Mouse (Mus musculus): ENCODE data around the gene Fgfr2.

Gene Fgfr2

DNA sequence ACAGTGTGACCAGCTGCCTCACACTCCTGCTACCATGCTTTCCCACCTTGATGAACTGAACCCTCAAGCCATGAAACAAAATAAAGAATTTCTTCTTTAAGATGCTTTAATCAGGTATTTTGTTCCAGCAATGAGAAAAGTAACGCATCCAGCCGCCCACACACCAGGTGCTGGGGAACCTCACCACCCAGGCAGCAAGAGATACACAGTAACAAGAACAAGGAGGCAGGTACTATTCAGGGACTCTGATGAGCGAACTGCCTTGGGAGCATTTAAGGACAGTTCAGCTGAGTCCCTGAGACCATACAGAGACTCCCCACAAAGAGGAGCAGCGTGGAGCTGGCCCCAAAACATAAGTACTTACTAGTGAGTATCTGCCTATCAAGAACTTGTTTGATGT, 1016.3 kb downstream of the Fgfr2 start:
- DNase-seq, result no peak

DNA sequence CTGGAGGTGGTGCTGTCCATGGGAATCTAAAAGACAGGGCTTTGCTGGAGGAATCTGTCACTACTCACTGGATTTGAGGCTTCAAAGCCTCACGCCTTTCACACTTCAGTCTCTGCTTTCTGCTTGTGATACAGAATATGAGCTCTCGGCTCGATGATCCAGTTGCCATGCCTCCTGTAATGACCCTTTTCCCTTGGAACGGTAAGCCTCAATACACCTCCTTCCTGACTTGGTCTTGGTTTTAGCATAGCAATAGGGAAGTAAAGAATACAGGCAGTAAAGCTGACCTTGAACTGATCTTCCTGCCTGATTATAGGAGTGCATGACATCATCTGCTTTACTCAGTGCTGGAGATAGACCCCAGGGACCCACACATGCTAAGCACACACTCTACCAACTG, 1017.8 kb downstream of the Fgfr2 start:
- no peak for DNase-seq

DNA sequence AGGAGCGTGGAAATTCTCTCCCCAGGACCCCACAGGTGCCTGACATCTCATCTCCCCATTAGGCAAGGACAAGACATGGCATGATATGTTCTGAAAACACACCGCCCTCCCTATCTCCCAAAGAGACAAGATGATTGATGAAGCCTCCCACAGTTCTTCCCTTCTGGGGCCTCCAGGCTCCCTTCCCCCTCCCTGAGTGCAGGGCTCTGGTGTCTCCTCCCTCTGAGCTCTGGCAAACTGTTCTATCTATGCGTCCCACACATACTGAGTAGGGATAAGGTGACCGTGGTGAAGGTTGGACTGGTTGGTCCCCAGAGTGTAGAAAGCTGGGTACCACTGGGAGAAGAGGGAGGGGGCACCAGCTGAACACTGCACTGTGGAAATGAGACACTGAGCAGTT, 1024.7 kb downstream of the Fgfr2 start:
- no peak for DNase-seq

DNA sequence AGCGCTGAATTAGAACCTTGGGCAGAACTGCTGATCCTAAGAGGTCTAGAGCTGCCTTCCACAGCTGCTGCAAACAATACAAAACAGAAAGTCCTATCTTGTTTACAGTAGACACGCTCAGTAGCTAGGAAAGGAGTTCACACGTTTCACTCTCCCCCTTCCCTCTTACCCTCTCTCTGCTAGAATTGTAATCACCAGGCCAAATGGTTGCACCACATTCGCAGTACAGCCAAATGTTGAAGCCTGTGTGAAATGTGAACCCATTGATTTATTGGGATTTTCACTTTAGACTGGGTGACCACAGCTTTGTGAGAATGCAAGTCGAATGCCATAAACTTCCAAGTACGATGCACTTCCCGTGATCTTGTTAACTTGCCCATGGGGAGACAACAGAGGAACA, 1028.5 kb downstream of the Fgfr2 start:
- no peak for DNase-seq

DNA sequence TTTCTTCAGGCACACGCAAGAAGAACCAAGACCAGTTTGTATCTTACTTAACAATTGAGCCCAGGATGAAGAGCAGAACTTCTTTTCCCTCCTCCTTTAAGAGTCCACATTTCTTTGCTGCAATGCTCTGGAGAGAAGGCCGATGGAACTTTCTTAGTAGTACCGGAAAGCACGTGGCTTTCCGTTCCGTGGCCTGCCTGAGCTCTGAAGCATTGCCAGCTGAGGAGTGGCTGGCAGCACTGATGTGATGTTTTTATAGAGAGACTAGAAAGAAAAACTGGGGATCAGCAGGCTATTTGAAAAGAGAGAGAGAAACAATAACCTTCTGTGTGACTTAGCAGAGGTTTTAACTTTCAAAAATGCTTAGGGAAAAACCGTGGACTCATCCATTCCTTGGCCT, 1031.6 kb downstream of the Fgfr2 start:
- DNase-seq, result no peak

DNA sequence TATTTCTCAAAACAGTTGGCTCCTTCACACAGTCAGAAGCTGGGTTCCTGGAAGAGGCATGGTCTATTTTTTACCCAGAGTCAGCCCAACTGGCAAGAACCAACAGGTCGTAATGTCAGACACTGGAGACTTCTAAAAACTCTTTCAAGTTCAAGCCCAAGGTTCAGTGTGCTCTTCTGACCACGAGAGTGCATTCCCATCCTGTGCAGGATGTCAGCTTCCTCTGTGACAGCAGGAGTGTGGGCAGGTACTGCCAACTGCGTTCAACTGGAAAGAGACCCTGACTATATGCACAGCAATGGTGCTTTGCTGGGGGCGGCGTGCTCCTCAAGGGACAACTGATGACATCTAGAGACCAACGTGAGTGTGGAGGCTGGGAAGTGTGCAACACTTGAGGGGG, 1034.5 kb downstream of the Fgfr2 start:
- DNase-seq, result no peak

DNA sequence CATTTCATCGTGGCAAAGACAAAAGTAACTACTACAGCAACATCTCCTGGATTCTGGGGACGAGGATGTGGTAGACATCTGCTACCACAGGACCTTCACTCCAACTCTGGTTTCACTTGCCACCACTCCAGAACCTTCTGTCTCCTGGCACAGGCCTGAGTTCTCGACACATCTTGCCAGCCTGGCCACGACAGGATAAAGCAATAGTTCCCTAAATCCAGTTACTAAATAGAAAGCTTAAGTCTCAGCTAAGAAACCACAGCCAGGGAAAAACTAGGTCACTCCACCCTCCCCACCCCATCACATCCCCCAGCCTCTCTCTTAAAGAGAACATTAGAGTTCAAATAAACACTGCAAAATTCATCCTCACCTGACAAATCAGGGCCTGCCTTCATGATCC, 1035.0 kb downstream of the Fgfr2 start:
- no peak for DNase-seq

DNA sequence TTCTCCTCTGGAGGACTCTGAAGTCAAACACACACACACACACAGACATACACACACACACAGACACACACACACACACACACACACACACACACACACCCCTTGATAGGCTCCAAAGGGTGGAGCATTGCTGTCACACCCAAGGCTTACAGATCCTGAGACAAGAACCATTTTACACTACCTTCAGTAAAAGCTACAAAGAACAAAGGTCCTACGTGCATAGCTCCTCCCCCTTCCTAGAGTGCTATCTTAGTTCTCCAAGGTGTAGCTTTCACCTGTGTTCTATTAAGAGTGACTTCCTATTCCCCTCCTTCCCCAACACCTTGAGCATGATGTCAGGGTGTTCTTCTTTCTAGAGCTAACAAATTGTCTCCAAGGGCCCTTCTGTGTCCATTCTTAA, 1047.3 kb downstream of the Fgfr2 start:
- no peak for DNase-seq

DNA sequence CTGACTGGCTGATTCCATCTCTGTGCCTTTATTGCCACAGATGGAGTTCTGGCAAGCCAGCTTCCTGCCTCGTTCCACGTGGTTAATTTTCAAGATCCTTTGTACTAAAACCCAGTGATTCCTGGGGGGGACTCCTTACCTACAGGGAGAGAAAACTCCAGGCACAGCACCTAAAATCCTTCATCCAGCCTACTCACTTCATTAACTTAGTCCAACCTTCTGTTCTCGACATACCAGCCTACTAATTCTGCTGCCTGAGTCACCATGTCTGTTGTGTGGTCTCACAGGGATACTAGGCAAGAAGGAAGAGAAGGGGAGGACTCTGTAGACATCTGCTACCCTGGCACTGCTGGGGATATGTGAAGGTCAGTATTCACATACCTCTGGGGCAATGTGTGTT, 1048.6 kb downstream of the Fgfr2 start:
- no peak for DNase-seq

DNA sequence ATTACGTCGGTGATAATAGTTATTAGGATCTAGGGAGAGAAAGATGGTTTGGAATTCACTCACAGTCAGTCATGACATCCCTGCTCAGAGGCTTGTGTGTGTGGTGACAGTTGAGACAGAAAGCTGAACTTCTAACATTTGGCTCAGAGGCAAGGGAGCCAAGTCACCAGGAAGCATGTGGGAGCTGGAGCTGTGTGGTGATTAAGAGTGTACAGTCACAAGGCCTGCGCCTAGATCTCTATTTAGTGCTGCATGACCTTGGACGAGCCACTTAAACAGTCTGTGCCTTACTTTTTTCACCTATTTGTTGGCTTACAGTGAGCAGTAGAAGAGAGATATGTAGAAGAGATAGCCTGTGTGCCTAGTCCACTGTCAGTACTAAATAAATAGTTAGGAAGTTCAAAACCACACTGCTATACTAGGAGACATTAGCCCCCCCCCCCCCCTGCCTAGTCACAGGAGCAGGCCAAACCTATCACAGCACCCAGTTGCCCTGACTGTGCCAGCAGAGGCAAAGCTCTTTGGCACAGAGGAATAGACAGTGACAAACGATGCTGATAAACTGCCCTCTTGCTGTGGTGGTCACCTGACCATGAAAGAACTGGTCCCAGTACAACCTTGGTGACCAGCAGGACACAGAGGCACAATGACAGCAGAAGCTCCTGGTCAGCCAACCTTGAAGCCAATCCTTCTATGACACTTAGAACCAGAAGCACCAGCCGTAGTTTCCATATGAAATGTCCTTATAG, 1052.1 kb downstream of the Fgfr2 start:
- no peak for DNase-seq

DNA sequence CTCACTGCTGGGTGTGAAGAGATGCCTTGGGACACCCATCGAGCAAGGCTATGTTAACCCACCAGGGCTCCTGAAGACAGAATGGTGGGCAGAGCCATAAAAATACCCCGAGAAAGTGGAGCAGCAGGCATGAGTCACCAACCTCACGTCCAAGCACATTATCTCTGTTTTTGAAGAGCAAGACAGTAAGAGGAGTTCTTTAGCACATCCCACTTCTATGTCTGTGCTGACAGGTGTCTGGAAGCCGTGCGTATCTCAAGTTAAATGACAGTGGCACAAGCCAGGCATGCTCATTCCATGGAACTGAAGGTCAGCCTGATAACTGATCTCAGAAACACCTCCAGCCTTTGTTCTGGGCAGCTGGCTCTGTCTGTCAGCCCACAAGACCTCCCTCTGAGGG, 1055.2 kb downstream of the Fgfr2 start:
- DNase-seq, result no peak

DNA sequence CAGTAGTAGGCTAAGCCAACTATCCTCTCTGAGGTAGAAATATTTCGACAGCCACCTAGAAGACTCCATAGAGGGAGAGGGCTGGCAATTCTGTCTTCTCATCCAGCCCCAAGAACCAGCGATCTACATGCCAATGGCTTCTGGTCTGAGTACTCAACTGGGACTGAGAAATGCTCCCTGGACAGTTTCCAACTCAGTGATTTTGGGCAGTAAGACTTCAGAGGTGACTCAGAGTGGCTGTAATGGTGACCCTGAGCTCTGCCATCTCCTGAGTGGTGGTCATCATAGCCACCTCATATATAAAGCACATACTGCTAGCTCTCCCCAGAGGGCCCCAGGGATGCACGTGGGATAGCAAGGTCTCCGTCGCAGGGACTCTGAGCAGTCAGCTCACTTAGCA, 1055.6 kb downstream of the Fgfr2 start:
- DNase-seq, result no peak

DNA sequence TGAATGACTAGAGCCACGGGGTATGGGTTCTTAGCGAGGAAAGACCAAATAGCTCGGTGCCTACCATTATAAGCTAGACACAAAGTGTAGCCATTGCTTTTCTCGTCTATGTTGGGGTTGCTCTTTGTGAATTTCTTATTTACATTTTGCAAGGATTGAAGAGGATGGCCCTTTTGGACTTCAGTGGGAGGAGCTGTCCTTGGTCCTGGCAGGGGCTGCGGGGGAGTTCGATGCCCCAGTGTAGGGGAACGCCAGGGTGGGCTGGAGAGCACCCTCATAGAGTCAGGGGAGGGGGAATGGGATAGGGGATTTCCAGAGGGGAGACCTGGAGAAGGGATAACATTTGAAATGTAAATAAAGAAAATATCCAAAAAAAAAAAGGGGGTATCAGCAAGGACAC, 1063.0 kb downstream of the Fgfr2 start:
- DNase-seq, result no peak

DNA sequence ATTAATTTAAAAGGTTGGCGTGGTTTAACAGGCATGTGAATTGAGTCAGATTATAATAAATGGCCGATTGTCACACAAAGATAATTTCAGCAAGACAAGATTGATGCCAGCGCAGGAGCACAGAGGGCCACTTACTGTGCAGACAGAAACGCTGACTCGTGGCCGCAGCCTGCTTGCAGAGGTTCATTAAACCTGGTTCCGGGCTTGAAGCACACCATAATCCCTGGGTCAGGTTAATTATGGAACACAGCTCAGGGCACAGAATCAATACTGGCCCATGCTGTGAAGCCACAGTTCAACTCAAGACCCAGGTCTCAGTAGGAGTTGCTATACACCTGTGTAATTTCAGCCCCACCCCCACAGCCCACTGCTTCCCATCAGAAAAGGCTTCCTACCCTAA, 1066.6 kb downstream of the Fgfr2 start:
- DNase-seq, result no peak

DNA sequence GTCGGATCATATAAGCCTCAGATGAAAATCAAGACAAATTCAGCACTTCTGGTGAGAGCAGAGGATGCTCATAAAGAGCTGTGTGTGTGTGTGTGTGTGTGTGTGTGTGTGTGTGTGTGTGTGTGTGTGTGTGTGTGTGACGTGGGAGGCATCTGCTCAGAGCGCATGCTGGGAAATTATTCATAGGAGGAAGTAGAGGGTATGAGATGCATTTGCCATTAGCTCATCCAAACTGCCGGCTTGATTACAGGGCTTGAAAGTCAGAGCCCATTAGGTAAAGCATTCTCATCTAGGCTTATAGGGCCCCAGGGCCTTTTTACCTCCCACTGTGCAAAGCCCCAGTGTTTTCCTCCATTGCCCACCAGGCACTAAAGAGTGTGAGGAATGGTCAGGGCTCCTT, 1076.5 kb downstream of the Fgfr2 start:
- DNase-seq, result no peak

DNA sequence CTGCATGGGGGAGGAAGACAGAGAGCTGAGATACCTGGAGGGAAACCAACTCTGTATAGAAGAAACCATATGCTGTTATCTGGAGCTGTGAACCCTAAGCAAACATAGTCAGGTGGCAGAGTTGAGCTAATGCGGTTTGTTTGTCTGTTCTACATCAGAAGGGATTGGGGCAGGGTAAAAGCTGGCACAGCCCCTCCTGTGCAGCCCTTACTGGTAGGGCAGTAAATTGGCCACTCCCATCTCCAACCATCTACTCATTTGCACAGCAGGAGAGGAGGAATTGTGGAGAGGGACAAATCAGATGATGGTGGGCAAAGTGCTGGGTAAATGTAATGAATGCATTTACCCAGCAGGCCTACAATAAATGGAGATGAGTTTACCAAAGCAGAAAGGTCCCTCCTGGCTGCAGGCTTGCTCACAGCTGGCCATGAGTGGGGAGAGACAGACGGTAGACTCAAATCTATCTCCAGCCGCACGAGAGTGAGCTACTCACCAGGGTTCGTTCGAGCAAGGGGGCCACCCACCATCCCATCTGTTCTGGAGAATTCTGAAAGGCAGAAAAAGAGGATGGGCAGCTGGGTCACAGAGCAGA, 1091.1 kb downstream of the Fgfr2 start:
- DNase-seq, result no peak

DNA sequence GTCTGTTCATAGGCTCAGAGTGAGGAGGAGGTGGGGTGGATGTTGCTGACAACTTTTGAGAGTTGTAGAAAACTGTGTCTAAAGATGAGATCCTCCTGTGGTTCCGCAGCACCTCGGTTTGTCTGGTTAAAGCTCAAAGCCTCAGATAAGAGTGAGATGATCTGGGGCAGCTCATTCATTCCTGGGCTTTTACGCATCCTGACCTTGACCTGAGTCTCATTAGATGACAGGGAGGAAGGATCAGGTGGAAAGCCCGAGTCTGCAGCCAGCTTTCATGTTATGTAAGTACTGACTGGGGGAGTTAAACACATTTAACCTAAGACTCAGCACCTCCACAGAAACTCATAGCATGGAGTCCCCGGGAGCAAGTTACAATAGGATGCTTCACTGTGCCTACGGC, 1096.5 kb downstream of the Fgfr2 start:
- DNase-seq, result no peak

DNA sequence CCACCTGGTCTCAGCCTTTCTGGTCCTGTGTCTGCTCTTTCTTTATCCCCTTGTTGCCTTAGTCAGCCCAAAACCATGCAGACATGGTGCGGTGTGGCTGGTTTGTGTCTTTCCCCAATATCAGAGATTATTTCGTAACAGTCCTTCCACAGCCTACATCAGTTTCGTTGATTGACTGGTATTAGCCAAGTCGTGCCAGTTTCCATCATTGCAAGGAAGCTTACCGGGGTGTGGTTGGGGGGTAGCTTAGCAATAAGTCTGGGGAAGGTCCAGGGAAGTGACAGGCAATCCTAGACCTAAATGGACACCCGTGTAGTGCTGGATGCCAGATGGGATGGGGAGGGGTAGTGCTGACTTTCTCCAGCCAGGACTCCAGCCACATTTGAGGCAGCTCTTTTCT, 1097.6 kb downstream of the Fgfr2 start:
- no peak for DNase-seq

DNA sequence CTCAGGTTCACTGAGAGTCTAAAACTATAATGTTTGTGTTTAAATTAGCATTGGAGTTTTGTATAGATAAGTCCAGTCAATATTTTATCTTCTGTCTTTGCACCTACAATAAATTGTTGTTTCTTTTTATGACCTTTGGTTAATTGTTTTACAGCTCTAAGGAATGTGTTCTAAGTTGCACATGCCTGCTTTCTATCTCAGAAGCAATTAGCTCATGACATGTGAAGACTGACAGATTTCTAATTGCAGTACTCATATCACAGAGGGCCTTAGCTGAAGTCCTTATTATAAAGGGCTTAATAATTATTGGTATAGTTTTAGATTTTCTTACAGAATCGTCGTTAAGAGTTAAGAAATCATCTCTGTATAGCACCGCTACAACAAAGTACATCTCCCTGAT, 1107.2 kb downstream of the Fgfr2 start:
- no peak for DNase-seq

DNA sequence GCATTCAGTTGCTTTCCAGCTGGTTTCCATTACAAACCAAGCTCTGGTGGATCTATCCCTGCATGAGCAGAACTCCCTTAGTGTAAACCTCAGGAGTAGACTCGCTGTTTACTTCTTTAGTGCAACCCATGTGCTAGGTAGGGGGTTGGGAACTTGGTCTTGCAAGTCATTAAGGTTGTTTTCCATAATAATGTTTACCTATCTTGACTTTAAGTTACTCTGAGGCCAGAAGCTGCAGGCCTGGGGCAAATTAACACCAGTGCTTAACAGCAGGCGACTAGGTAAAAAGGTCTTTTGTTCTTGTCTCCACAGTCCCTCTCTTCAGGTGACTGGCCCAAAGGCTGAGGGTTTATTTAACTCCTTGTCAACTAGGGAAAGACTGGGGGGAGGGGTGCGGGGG, 1108.0 kb downstream of the Fgfr2 start:
- DNase-seq, result no peak

DNA sequence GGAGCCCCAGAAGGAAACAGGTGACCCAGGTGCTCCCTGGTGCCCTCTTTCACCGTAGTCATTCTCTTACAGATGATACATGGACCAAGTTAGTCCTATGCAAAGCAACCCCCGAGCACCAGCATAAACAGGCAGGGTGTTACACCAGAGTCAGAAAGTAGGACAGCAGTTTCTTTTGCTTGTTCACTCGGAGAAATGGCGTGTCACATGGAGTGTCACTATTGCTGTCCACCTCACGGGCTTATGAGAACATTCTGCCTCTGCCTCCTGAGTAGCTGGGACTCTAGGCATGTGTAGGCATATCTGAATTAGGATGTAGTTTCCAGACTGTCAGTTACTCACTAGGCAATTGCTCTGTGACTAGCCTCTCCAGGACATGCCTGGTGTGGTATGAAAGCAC, 1109.2 kb downstream of the Fgfr2 start:
- DNase-seq, result no peak

DNA sequence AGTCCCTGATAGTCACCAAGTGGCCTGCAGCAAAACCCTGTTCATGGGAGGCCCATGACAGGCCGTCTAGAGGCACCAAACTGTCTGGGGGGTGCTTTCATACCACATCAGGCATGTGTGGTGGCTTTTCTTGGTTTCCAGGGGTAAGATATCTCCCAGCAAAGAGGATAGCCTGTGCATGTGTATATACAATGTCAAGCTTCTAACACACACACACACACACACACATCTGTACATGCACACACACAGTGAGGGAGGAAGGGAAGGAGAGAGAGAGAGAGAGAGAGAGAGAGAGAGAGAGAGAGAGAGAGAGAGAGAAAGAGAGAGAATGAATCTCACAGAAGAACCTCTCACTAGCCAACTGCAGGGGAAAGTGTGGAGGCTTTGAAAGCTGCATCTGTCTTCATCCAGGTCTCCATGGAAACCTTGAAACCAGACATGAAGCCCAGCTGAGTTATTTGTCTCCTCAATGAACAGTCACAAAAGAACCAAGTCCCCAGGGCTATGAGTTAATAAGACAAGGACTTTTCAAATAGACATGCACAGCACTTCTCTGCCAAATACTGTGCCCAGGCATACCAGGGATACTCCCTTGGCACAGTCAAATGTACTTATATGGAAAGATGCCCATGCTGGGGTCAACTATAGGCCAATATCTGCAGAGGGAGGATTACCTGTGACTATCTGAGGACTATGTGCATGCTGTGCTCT, 1110.0 kb downstream of the Fgfr2 start:
- no peak for DNase-seq

DNA sequence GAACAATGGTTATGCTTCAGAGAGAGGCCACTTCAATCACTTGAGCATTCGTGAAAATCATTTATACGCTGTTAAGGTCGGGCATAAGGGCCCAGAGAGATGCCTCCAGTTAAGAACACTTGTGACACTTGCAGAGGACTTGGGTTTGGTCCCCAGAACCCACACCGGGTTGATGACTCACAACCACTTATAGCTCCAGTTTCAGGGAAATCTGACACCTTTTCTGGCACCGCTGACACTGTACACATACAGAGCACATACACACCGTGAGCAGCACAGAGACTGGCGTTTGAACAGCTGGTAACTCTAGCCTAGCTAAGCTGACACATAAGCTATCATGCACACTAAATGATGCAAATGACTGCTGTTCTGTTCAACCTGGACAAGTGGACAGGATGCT, 1114.1 kb downstream of the Fgfr2 start:
- no peak for DNase-seq

DNA sequence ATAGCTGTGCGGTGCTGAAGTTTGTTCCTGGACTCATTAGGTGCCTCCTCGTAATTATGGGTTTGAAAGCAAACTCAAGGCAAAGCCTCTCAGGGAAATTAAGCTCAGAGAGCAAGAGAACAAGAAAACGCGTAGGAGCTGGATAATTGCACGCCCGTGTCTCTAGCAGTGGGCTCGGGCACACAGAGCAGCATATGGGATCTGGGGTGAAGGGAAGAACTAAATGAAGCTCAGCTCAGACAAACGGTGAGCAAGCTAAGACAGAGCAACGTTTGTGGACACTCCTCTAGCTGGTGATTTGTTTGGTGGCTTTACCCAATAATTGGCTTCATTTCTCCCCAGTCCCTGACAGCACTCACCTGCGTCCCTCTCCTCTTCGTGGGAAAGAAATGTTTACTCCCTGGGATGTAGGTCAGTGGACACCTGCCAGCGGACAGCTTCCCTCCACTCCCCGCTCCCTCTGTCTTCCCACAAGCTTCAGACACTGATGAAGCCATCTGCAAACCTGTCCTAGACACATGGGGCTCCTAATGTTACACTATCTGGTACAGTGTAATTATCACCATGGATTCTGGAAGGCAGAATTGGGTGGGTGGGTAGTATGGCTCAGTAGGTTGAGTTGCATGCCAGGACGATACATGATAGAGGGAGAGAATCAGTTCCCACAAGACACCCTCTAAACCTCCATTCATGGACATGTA, 1117.0 kb downstream of the Fgfr2 start:
- DNase-seq, result no peak
